Mouse (Mus musculus) heart, postnatal 4 days (tissue): ENCODE data around the gene Grip2. TPM values are rescaled to one million over a fixed set of nuclear protein-coding genes. Genes with fewer than 3 reads are reported as not detected.

Experiments
- DNase-seq: peaks from one replicate; pipeline ENCODE4 v3.0.0; 2021
- total RNA-seq, 2 experiments: library from RNA; stranded (reverse); gene quantifications; 2 replicates each; pipeline ENCODE4 v1.2.3; 2021

Gene Grip2
- total RNA-seq, 2 experiments from 2014 or later, result 18.8 to 19.6 TPM

GRCm38 (mm10) chr6:91728939-91729619, 98.0 kb downstream of the Grip2 start:
- DNase-seq, result peak; percentile 36

GRCm38 (mm10) chr6:91727361-91727760, 99.7 kb downstream of the Grip2 start:
- DNase-seq, result peak; percentile 62

DNA sequence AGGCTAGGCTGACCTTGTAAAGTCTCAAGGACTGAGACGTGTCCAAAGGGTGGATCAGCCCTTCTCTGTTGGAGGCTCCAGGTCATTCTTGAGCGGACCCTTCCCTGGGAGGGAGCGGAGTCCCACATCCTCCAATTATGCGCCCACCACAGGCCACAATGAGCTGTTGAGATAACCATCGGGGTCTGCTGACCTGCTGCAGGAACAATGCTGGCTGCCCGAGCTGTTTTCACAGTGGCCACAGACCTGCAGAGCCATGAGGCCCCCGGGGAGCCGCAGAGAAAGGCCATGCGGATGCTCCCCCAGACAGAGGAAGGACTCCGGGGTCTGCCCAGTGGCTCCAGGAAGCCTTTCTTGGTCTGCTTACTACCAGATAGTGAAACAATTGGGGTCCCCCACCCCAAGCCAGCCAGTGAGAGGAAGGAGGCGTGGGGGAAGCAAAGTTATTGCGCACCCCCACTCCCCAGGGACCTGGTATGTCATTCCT, 105.8 kb downstream of the Grip2 start:
- peak; percentile 64 for DNase-seq

- DNase-seq, result no peak
Observed at GRCm38 (mm10) chr6:91720588-91721214, 106.3 kb downstream of the Grip2 start.

GRCm38 (mm10) chr6:91719865-91720533, 107.1 kb downstream of the Grip2 start:
- peak; percentile 47 for DNase-seq

DNA sequence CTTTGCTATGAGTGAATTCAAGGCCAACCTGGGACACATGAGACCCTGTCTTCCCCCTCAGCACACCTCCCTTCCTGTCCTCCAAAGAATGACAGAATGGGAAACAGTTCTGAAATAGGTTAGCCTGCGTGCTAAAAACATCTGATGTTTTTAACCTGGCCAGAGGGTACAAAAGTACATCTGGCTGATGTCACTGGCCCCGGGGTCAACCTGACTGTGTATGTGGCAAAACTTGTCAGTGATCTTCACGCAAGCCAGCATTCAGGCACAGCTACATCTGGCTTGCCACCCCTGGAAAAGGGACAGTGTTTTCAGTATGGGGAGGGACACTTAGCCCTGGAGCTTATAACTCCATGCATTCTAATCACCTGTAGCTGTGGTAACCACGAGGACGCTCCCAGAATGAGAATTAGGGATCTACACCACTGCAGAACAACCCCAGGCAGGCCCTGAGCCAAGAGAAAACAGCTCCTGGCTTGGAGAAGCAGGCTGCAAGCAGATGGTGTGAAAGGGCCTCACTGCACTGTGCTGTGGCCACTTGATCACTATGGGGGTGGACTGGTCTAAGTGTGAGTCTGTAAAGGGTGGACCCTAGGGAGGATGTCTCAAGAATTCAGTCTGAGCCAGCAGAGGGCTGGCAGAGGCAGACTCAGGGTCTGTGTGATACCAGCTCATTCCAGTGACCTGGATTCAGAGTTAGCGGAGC, 107.9 kb downstream of the Grip2 start:
- peak; percentile 50 for DNase-seq

DNA sequence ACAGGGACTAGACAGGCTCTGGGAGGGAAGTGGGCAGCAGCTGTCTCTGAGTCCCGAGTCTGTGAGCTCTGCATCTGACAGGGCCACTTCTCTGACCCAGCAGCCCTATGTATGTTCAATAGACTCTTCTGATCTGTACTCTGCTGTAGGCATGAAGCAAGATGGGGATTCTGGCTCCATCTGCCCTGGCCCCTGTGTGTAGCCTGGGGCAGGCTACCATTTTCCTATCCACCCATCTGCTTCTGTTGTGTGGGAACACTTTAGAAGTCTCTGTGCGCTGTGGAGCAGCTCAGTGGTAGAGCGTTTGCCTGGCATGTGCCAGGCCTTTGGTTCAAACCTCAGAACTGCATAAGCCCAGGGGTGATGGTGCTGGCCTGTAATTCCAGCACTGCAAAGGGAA, 108.4 kb downstream of the Grip2 start:
- DNase-seq, result no peak

DNA sequence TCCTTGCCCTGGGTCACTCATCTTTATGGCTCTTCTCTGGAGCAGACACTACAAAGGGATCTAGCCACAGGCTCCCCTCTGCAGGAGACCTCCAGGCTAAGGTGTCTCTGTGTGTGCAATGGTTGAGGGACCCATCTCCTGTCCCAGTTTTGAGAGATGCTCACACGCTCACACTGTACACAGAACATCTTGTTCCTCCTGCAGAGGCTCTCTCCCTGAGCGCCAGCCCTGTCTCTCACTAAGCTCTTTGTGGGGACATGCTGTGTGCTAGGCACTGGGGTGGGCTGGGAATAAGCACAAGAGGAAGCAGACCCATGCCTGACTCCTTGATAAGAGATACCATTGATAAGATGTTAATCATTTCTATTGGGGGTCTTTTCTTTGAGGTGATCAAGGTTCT, 109.0 kb downstream of the Grip2 start:
- DNase-seq, result no peak

- DNase-seq, result no peak
Observed at GRCm38 (mm10) chr6:91715988-91716810, 110.9 kb downstream of the Grip2 start.

DNA sequence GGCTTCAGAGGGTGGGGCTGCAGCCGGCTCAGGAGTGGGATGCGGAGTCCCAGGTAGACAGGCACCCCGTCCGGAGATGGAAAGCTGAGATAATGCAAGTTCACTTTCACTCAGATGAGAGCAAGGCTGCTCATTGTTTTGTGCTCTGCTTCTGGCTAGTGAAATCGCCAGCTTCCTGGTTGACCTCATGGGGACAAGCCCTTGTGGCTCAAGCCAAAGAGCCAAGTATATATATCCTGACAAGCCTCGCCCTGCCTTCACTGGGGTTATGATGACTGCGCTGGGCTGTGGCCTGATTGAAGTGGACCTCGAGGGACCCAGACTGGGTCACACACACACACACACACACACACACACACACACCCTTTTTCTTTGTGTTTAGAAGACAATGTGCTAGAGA, 112.0 kb downstream of the Grip2 start:
- DNase-seq, result peak; percentile 51

DNA sequence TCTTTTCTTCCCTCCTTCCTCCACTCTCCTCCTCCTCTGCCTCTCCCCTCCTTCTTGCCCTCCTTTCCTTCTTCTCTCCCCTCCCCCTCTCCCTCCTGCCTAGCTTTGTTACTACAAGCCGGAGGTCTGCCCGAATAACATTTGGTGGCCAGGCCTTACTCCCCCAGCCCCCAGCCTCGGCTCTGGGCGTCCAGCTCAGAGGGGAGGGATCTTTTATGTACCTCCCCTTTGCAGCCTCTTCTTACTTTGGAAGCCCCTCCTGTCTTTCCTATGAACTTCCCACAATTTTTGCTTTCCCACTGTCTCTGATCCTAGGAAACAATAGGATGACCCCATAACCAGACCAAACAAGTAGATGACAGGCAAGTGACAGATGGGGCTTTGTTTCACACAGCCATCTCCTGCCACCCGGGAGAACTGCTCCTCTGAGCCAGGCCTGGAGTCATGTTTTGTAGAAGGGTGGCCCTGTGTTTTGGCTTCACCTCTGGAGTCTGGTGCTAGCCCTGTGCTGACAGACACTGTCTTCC, 113.6 kb downstream of the Grip2 start:
- DNase-seq, result no peak

DNA sequence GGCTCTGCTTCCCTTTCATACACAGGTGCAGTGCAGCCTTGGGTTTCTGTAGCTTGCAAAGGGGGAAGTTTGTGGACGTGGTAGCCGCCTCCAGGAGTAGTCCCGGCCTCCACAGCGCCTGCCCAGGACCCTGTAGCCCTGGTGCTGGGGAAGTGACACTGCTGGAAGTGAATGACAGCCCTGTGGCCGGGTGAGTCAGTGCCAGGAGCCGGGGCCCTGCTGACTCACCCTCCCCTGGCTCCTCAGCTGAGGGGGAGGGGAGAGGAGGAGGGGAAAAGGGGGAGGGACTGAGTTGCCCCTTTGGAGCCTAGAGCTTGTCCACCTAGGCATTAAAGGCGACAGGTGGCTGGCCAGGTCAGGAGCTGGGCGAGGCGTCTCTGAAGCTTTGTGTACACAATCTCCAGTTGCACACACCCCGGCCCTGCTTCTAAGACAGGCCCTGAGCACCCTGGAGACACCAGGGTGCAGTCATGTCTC, 114.2 kb downstream of the Grip2 start:
- peak; percentile 51 for DNase-seq

GRCm38 (mm10) chr6:91712097-91712854, 114.8 kb downstream of the Grip2 start:
- no peak for DNase-seq

Other genes with a start within 250 kb of the Grip2 start
- gene Slc6a6, start 143.2 kb downstream of the Grip2 start, total RNA-seq, result 100 to 1,000 TPM; 142 to 158 TPM
- 10 to 100 TPM; 11.7 to 12.1 TPM for gene Ccdc174, start 50.8 kb upstream of the Grip2 start, total RNA-seq
- under 1 TPM; 0.50 to 0.60 TPM for gene 4930590J08Rik, start 75.6 kb upstream of the Grip2 start, total RNA-seq
- 10 to 100 TPM; 24.8 to 26.4 TPM for gene Fgd5, start 151.6 kb upstream of the Grip2 start, total RNA-seq